Mouse (Mus musculus): ENCODE measurements around the gene Olfr228. TPM values are rescaled to one million over a fixed set of nuclear protein-coding genes. Genes with fewer than 3 reads are reported as not detected.
"Not testable (repeated sequence)": the region's sequence is repeated elsewhere in the genome, so short reads cannot be mapped to it uniquely, and the experiment has no call there.

The Olfr228 gene
- polyA plus RNA-seq (2015; fragmentation: Nextera tagmentation; extraction: Ambion mirVana): not detected in 2 replicates

- no peak within 1 kb of the TSS for H3K9ac ChIP-seq
- no peak for ATAC-seq (ENCODE audit: low read depth)
- H3K4me2 ChIP-seq: no peak within 1 kb of the TSS
- H3K4me3 ChIP-seq: no peak within 1 kb of the TSS
- no peaks in the 10 kb centered on the region for H3K4me1 ChIP-seq (replicated peaks)
- H3K9me3 ChIP-seq: no peaks in the 10 kb centered on the region
- no peaks in the 10 kb centered on the region for H3K36me3 ChIP-seq
- no peaks in the 10 kb centered on the region for H3K27me3 ChIP-seq
- H3K27ac ChIP-seq (replicated peaks): no peak within 1 kb of the TSS
- 55% methylated on average over 1 of the region's 1 CpGs for WGBS
Observed at GRCm38 (mm10) chr2:86487286-86487685, at the start of gene Olfr228. Gene Olfr228 (minus strand): TSS chr2:86487386.

GRCm38 (mm10) chr2:86530991-86531390, 43.8 kb upstream of the Olfr228 start:
- Histone ChIP-seq H3K9me3 (no peaks in the 10 kb centered on the region), H3K27ac (replicated peaks) (no peak overlapping the region), H3K36me3 (no peaks in the 10 kb centered on the region), H3K4me3 (no peak overlapping the region), H3K9ac (no peak overlapping the region), H3K27me3 (no peaks in the 10 kb centered on the region), H3K4me2 (no peak overlapping the region), H3K4me1 (replicated peaks) (no peaks in the 10 kb centered on the region)
- 77% methylated on average over 1 of the region's 1 CpGs for WGBS
- ATAC-seq (ENCODE audit: low read depth): no peak

GRCm38 (mm10) chr2:86508161-86508560, 21.0 kb upstream of the Olfr228 start, which contains the start of gene Olfr1076:
Gene Olfr1076 (plus strand): TSS chr2:86508461.
- H3K36me3 ChIP-seq: no peaks in the 10 kb centered on the region
- H3K9ac ChIP-seq: no peak within 1 kb of the TSS
- H3K27me3 ChIP-seq: no peaks in the 10 kb centered on the region
- ATAC-seq (ENCODE audit: low read depth): no peak
- no peak within 1 kb of the TSS for H3K4me2 ChIP-seq
- no peak within 1 kb of the TSS for H3K27ac ChIP-seq (replicated peaks)
- H3K9me3 ChIP-seq: no peaks in the 10 kb centered on the region
- 84% methylated on average over 1 of the region's 1 CpGs for WGBS
- no peak within 1 kb of the TSS for H3K4me3 ChIP-seq
- H3K4me1 ChIP-seq (replicated peaks): no peaks in the 10 kb centered on the region

GRCm38 (mm10) chr2:86464442-86465109, 22.6 kb downstream of the Olfr228 start:
- no peak for ATAC-seq (ENCODE audit: low read depth)
- no peak overlapping the region for H3K9ac ChIP-seq
- no peak overlapping the region for H3K4me2 ChIP-seq
- no peaks in the 10 kb centered on the region for H3K36me3 ChIP-seq
- H3K27ac ChIP-seq (replicated peaks): no peak overlapping the region
- H3K27me3 ChIP-seq: no peaks in the 10 kb centered on the region
- no peak overlapping the region for H3K4me3 ChIP-seq
- no peaks in the 10 kb centered on the region for H3K9me3 ChIP-seq
- no peaks in the 10 kb centered on the region for H3K4me1 ChIP-seq (replicated peaks)
- WGBS: 44% methylated on average over 10 of the region's 10 CpGs

- no peak overlapping the region for H3K9ac ChIP-seq
- H3K27ac ChIP-seq (replicated peaks): no peak overlapping the region
- ATAC-seq (ENCODE audit: low read depth): no peak
- H3K9me3 ChIP-seq: no peaks in the 10 kb centered on the region
- no peaks in the 10 kb centered on the region for H3K27me3 ChIP-seq
- 85% methylated on average over 1 of the region's 1 CpGs for WGBS
- no peak overlapping the region for H3K4me2 ChIP-seq
- no peaks in the 10 kb centered on the region for H3K36me3 ChIP-seq
- no peaks in the 10 kb centered on the region for H3K4me1 ChIP-seq (replicated peaks)
- H3K4me3 ChIP-seq: no peak overlapping the region
Observed at GRCm38 (mm10) chr2:86460434-86460833, 26.8 kb downstream of the Olfr228 start.

- Histone ChIP-seq H3K9me3 (no peaks in the 10 kb centered on the region), H3K27ac (replicated peaks) (no peak within 1 kb of the TSS), H3K27me3 (no peaks in the 10 kb centered on the region), H3K4me1 (replicated peaks) (no peaks in the 10 kb centered on the region), H3K9ac (no peak within 1 kb of the TSS), H3K4me3 (no peak within 1 kb of the TSS), H3K36me3 (no peaks in the 10 kb centered on the region), H3K4me2 (no peak within 1 kb of the TSS)
- WGBS: 83% methylated on average over 1 of the region's 1 CpGs
- ATAC-seq (ENCODE audit: low read depth): no peak
Observed at GRCm38 (mm10) chr2:86456169-86456568, 31.0 kb downstream of the Olfr228 start, which contains the start of gene Olfr1066. Gene Olfr1066 (minus strand): TSS chr2:86456269.

GRCm38 (mm10) chr2:86450491-86450890, 36.7 kb downstream of the Olfr228 start, which contains the start of gene Olfr1065:
Gene Olfr1065 (minus strand): TSS chr2:86450591.
- not testable (repeated sequence) for H3K9ac ChIP-seq; H3K4me2 ChIP-seq; H3K27me3 ChIP-seq; H3K36me3 ChIP-seq; ATAC-seq (ENCODE audit: low read depth); H3K9me3 ChIP-seq; H3K4me1 ChIP-seq (replicated peaks); H3K27ac ChIP-seq (replicated peaks); H3K4me3 ChIP-seq
- WGBS: 60% methylated on average over 1 of the region's 1 CpGs

- H3K9ac ChIP-seq; H3K27ac ChIP-seq (replicated peaks); ATAC-seq (ENCODE audit: low read depth); H3K9me3 ChIP-seq; H3K4me1 ChIP-seq (replicated peaks); H3K36me3 ChIP-seq; H3K4me2 ChIP-seq; H3K4me3 ChIP-seq; H3K27me3 ChIP-seq: not testable (repeated sequence)
- WGBS: 65% methylated on average over 1 of the region's 1 CpGs
Observed at GRCm38 (mm10) chr2:86442101-86442500, 45.1 kb downstream of the Olfr228 start.

Other genes with a start within 250 kb of the Olfr228 start
- not detected in 2 replicates for gene Olfr1048, start 247.1 kb downstream of the Olfr228 start, polyA plus RNA-seq (2015; fragmentation: Nextera tagmentation; extraction: Ambion mirVana)
- not detected in 2 replicates for gene Olfr1049, start 229.1 kb downstream of the Olfr228 start, polyA plus RNA-seq (2015; fragmentation: Nextera tagmentation; extraction: Ambion mirVana)
- not detected in 2 replicates for gene Olfr1051, start 208.3 kb downstream of the Olfr228 start, polyA plus RNA-seq (2015; fragmentation: Nextera tagmentation; extraction: Ambion mirVana)
- gene Olfr1052, start 194.9 kb downstream of the Olfr228 start, polyA plus RNA-seq (2015; fragmentation: Nextera tagmentation; extraction: Ambion mirVana): not detected in 2 replicates
- not detected in 2 replicates for gene Olfr1053, start 172.1 kb downstream of the Olfr228 start, polyA plus RNA-seq (2015; fragmentation: Nextera tagmentation; extraction: Ambion mirVana)
- not detected in 2 replicates for gene Olfr1054, start 152.0 kb downstream of the Olfr228 start, polyA plus RNA-seq (2015; fragmentation: Nextera tagmentation; extraction: Ambion mirVana)
- not detected in 2 replicates for gene Olfr1055, start 137.1 kb downstream of the Olfr228 start, polyA plus RNA-seq (2015; fragmentation: Nextera tagmentation; extraction: Ambion mirVana)
- not detected in 2 replicates for gene Olfr1056, start 124.9 kb downstream of the Olfr228 start, polyA plus RNA-seq (2015; fragmentation: Nextera tagmentation; extraction: Ambion mirVana)
- not detected in 2 replicates for gene Olfr1057, start 109.0 kb downstream of the Olfr228 start, polyA plus RNA-seq (2015; fragmentation: Nextera tagmentation; extraction: Ambion mirVana)
- not detected in 2 replicates for gene Olfr1058, start 98.8 kb downstream of the Olfr228 start, polyA plus RNA-seq (2015; fragmentation: Nextera tagmentation; extraction: Ambion mirVana)
- gene Olfr1061, start 73.3 kb downstream of the Olfr228 start, polyA plus RNA-seq (2015; fragmentation: Nextera tagmentation; extraction: Ambion mirVana): not detected in 2 replicates
- not detected in 2 replicates for gene Olfr1062, start 60.6 kb downstream of the Olfr228 start, polyA plus RNA-seq (2015; fragmentation: Nextera tagmentation; extraction: Ambion mirVana)
- not detected in 2 replicates for gene Olfr1065, start 36.8 kb downstream of the Olfr228 start, polyA plus RNA-seq (2015; fragmentation: Nextera tagmentation; extraction: Ambion mirVana)
- gene Olfr1066, start 31.1 kb downstream of the Olfr228 start, polyA plus RNA-seq (2015; fragmentation: Nextera tagmentation; extraction: Ambion mirVana): not detected in 2 replicates
- gene Olfr1076, start 21.1 kb upstream of the Olfr228 start, polyA plus RNA-seq (2015; fragmentation: Nextera tagmentation; extraction: Ambion mirVana): not detected in 2 replicates
- not detected in 2 replicates for gene Olfr1079, start 55.1 kb upstream of the Olfr228 start, polyA plus RNA-seq (2015; fragmentation: Nextera tagmentation; extraction: Ambion mirVana)
- not detected in 2 replicates for gene Olfr1080, start 70.8 kb upstream of the Olfr228 start, polyA plus RNA-seq (2015; fragmentation: Nextera tagmentation; extraction: Ambion mirVana)
- gene Olfr1082, start 111.6 kb upstream of the Olfr228 start, polyA plus RNA-seq (2015; fragmentation: Nextera tagmentation; extraction: Ambion mirVana): not detected in 2 replicates
- gene Olfr1084, start 152.3 kb upstream of the Olfr228 start, polyA plus RNA-seq (2015; fragmentation: Nextera tagmentation; extraction: Ambion mirVana): not detected in 2 replicates
- gene Olfr1085, start 174.6 kb upstream of the Olfr228 start, polyA plus RNA-seq (2015; fragmentation: Nextera tagmentation; extraction: Ambion mirVana): not detected in 2 replicates
- not detected in 2 replicates for gene Olfr1086, start 192.7 kb upstream of the Olfr228 start, polyA plus RNA-seq (2015; fragmentation: Nextera tagmentation; extraction: Ambion mirVana)
- gene Olfr1087, start 211.0 kb upstream of the Olfr228 start, polyA plus RNA-seq (2015; fragmentation: Nextera tagmentation; extraction: Ambion mirVana): not detected in 2 replicates
- gene Olfr1089, start 246.3 kb upstream of the Olfr228 start, polyA plus RNA-seq (2015; fragmentation: Nextera tagmentation; extraction: Ambion mirVana): not detected in 2 replicates

Measured in neural tube, embryonic 13.5 days (tissue).